Mouse (Mus musculus) right cerebral cortex, adult 2 months (tissue): ENCODE measurements around the gene Gkap1.

Source experiments
- DNase-seq, 2 experiments: peaks; one replicate each; pipeline ENCODE4 v3.0.0; 2021 to 2022; ENCODE audit warnings: low spot score in 2 of 2

Gkap1 gene

GRCm38 (mm10) chr13:58263546-58263945 is 12.0 kb downstream of the Gkap1 start:
- no peak for DNase-seq

GRCm38 (mm10) chr13:58261674-58262073 is 13.8 kb downstream of the Gkap1 start:
- DNase-seq, result no peak

- DNase-seq, result no peak
Measured at GRCm38 (mm10) chr13:58253268-58253667, 22.2 kb downstream of the Gkap1 start.

- DNase-seq, result no peak
Measured at GRCm38 (mm10) chr13:58248957-58249356, 26.5 kb downstream of the Gkap1 start.

- DNase-seq, result no peak
Measured at GRCm38 (mm10) chr13:58236536-58236935, 39.0 kb downstream of the Gkap1 start.

GRCm38 (mm10) chr13:58232611-58233010 is 42.9 kb downstream of the Gkap1 start:
- peak; percentile 19 to 22 for DNase-seq

GRCm38 (mm10) chr13:58232070-58232469 is 43.4 kb downstream of the Gkap1 start:
- DNase-seq, result no peak

- DNase-seq, result no peak
Measured at GRCm38 (mm10) chr13:58228624-58229023, 46.9 kb downstream of the Gkap1 start.

GRCm38 (mm10) chr13:58225694-58226093 is 49.8 kb downstream of the Gkap1 start:
- DNase-seq, result no peak

- no peak for DNase-seq
Measured at GRCm38 (mm10) chr13:58220206-58220605, 55.3 kb downstream of the Gkap1 start.

- DNase-seq, result no peak
Measured at GRCm38 (mm10) chr13:58217536-58217935, 58.0 kb downstream of the Gkap1 start.

- no peak for DNase-seq
Measured at GRCm38 (mm10) chr13:58216395-58216794, 59.1 kb downstream of the Gkap1 start.

- peak; percentile 88 to 94 for DNase-seq
Measured at GRCm38 (mm10) chr13:58215592-58216341, 59.7 kb downstream of the Gkap1 start, which contains the start of gene Ubqln1. Ubqln1 (minus strand) TSS chr13:58215653.

- no peak for DNase-seq
Measured at GRCm38 (mm10) chr13:58215253-58215591, 60.3 kb downstream of the Gkap1 start.

- no peak for DNase-seq
Measured at GRCm38 (mm10) chr13:58214346-58215252, 60.9 kb downstream of the Gkap1 start.

- no peak for DNase-seq
Measured at GRCm38 (mm10) chr13:58213801-58214200, 61.7 kb downstream of the Gkap1 start.

- no peak for DNase-seq
Measured at GRCm38 (mm10) chr13:58212530-58212929, 63.0 kb downstream of the Gkap1 start.

GRCm38 (mm10) chr13:58210441-58210840 is 65.1 kb downstream of the Gkap1 start:
- DNase-seq, result no peak

- DNase-seq, result no peak
Measured at GRCm38 (mm10) chr13:58206084-58206483, 69.4 kb downstream of the Gkap1 start.

GRCm38 (mm10) chr13:58204986-58205385 is 70.5 kb downstream of the Gkap1 start:
- no peak for DNase-seq

GRCm38 (mm10) chr13:58204202-58204601 is 71.3 kb downstream of the Gkap1 start:
- DNase-seq, result no peak

GRCm38 (mm10) chr13:58202903-58203302 is 72.6 kb downstream of the Gkap1 start:
- peak in 1 of 2 experiments; percentile 35 for DNase-seq

GRCm38 (mm10) chr13:58201908-58202307 is 73.6 kb downstream of the Gkap1 start:
- DNase-seq, result no peak
